Comparison of ENCODE assay signal across 9 mouse cellular contexts in the genomic region with DNA sequence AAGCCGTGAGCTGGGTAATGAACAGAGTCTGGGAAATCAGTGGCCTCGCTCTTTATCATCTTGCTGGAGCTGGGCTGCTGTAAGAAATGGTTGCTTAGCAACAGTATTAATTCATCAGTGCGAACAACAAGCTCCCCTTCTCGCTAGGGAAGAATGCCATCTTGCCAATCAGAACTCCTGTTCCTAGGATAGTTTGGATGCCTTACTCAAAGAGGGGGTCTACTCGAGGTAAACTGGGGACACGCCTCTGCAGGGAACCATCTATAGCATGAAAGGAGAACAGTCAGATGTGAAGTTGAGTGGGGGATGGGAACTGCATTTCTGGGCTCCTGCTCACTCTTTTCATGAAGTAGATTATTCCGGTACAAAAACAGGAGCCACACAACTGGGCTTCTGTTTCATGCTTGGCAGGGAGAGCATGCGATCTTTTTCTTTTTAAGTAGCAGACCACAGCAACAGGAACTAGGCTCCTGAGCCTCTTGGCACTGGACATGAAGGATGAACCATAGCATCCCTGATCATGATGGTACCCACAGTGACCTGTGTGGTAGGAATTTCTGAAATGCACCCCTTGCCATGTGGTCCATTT. TPM values are rescaled to one million over a fixed set of nuclear protein-coding genes. Genes with fewer than 3 reads are reported as not detected.
DNase-seq lines count a peak whose midpoint lies in the region; ATAC-seq lines count a peak whose summit lies in the region.
"Had no signal": no experiment of that assay in that cellular context is flagged by ENCODE, and none has a peak within 500 bp of the region (broad histone marks: within the 10 kb centered on the region; RNA-seq: fewer than 3 reads in every experiment).

No protein-coding gene starts in this region.

- H3K4me2 ChIP-seq in heart, embryonic 11.5 days = no peak overlapping the region
- H3K4me2 ChIP-seq in forebrain, embryonic 12.5 days = peak overlapping the region; percentile 42
- H3K4me2 ChIP-seq in neural tube, embryonic 15.5 days = peak overlapping the region; percentile 47

- no peak for DNase-seq in heart, embryonic 10.5 days (ENCODE audit: low spot score)
- peak; percentile 50 to 61 for DNase-seq in layer of hippocampus, postnatal 36 days
- no peak for DNase-seq in lung, postnatal 25 days (ENCODE audit: low spot score)
- DNase-seq in testis, postnatal 10 days (ENCODE audit: low spot score) = no peak

- no peak overlapping the region for H3K9ac ChIP-seq in heart, embryonic 11.5 days (ENCODE audit: low read depth, low read length)
- H3K9ac ChIP-seq in forebrain, embryonic 12.5 days = no peak overlapping the region
- peak overlapping the region; percentile 15; the same call in 1 of the 2 replicates for H3K9ac ChIP-seq in neural tube, embryonic 15.5 days (replicated peaks)

- H3K9me3 ChIP-seq in heart, embryonic 10.5 days = no peaks in the 10 kb centered on the region; the same call in 1 of the 2 replicates
- H3K9me3 ChIP-seq in heart, embryonic 11.5 days (replicated peaks; ENCODE audit: control insufficient read depth, low read length) = no peaks in the 10 kb centered on the region
- H3K9me3 ChIP-seq in forebrain, embryonic 12.5 days = no peaks in the 10 kb centered on the region
- no peaks in the 10 kb centered on the region for H3K9me3 ChIP-seq in neural tube, embryonic 15.5 days (replicated peaks)

- no peaks in the 10 kb centered on the region for H3K27me3 ChIP-seq in heart, embryonic 10.5 days (ENCODE audit: insufficient read depth, poor library complexity, severe bottlenecking)
- no peaks in the 10 kb centered on the region for H3K27me3 ChIP-seq in heart, embryonic 11.5 days (ENCODE audit: control insufficient read depth, insufficient read depth, low read length)
- no peaks in the 10 kb centered on the region for H3K27me3 ChIP-seq in forebrain, embryonic 12.5 days
- H3K27me3 ChIP-seq in neural tube, embryonic 15.5 days (replicated peaks) = no peaks in the 10 kb centered on the region

- H3K27ac ChIP-seq in heart, embryonic 10.5 days = 0 out of 2 replicates have a peak overlapping the region, but pooled peaks have one; percentile 29
- H3K27ac ChIP-seq in heart, embryonic 11.5 days (ENCODE audit: low read depth, low read length) = no peak overlapping the region
- H3K27ac ChIP-seq in forebrain, embryonic 12.5 days = peak overlapping the region; percentile 98
- H3K27ac ChIP-seq in neural tube, embryonic 15.5 days (replicated peaks) = peak overlapping the region; percentile 84

- no peak for ATAC-seq in heart, embryonic 11.5 days (replicated peaks; ENCODE audit: insufficient number of reproducible peaks, low FRiP score, low TSS enrichment)
- peak; percentile 96 for ATAC-seq in forebrain, embryonic 12.5 days (ENCODE audit: low FRiP score)
- ATAC-seq in neural tube, embryonic 15.5 days (ENCODE audit: low FRiP score) = peak; percentile 88
- ATAC-seq in activated CD4-positive, CD25-positive, alpha-beta regulatory T cell, adult 4 months = no peak

- no peak overlapping the region for H3K4me3 ChIP-seq in heart, embryonic 10.5 days
- no peak overlapping the region for H3K4me3 ChIP-seq in heart, embryonic 11.5 days (ENCODE audit: low read depth, low read length)
- no peak overlapping the region for H3K4me3 ChIP-seq in forebrain, embryonic 12.5 days (replicated peaks)
- 0 out of 2 replicates have a peak overlapping the region, but pooled peaks have one; percentile 12 for H3K4me3 ChIP-seq in neural tube, embryonic 15.5 days (replicated peaks)

- WGBS in heart, embryonic 10.5 days = 44% methylated on average over 8 of the region's 8 CpGs
- WGBS in heart, embryonic 11.5 days (ENCODE audit: insufficient replicate concordance) = 38% methylated on average over 8 of the region's 8 CpGs
- 6% methylated on average over 8 of the region's 8 CpGs for WGBS in forebrain, embryonic 12.5 days
- 10% methylated on average over 8 of the region's 8 CpGs for WGBS in neural tube, embryonic 15.5 days

- peaks cover 11% of the 10 kb centered on the region for H3K4me1 ChIP-seq in heart, embryonic 10.5 days
- H3K4me1 ChIP-seq in heart, embryonic 11.5 days (ENCODE audit: control insufficient read depth, insufficient read depth, low read length) = peaks cover 7% of the 10 kb centered on the region; the same call in 1 of the 2 replicates
- peaks cover 34% of the 10 kb centered on the region for H3K4me1 ChIP-seq in forebrain, embryonic 12.5 days
- H3K4me1 ChIP-seq in neural tube, embryonic 15.5 days = peaks cover 27% of the 10 kb centered on the region

- no peaks in the 10 kb centered on the region for H3K36me3 ChIP-seq in heart, embryonic 10.5 days
- H3K36me3 ChIP-seq in heart, embryonic 11.5 days (ENCODE audit: control insufficient read depth, insufficient read depth, low read length) = no peaks in the 10 kb centered on the region
- H3K36me3 ChIP-seq in forebrain, embryonic 12.5 days (replicated peaks) = no peaks in the 10 kb centered on the region
- no peaks in the 10 kb centered on the region for H3K36me3 ChIP-seq in neural tube, embryonic 15.5 days

RNA-seq across cellular contexts. Expression of a gene that starts 22.9 kb away (rescaled TPM):
- polyA plus RNA-seq in heart, embryonic 10.5 days (2016; fragmentation: Nextera tagmentation; extraction: Ambion mirVana) = 9.2 TPM in 2 replicates
- polyA plus RNA-seq in heart, embryonic 11.5 days (2014; fragmentation: Nextera tagmentation; extraction: Ambion mirVana) = 7.8 and 9.7 TPM in 2 replicates
- 6.7 and 7.3 TPM in 2 replicates for polyA plus RNA-seq in forebrain, embryonic 12.5 days (2016; fragmentation: Nextera tagmentation; extraction: Ambion mirVana)
- total RNA-seq in layer of hippocampus, postnatal 36 days (2021) = 10 to 100 TPM; 56.4 to 60.6 TPM
- polyA plus RNA-seq in neural tube, embryonic 15.5 days (2015; fragmentation: Nextera tagmentation; extraction: Ambion mirVana) = 7.7 and 9.3 TPM in 2 replicates
- not detected for polyA plus RNA-seq in activated CD4-positive, CD25-positive, alpha-beta regulatory T cell, adult 4 months (2017; shearing (Covaris generic))

RNA-seq across cellular contexts. Expression of a gene that starts 29.9 kb away (rescaled TPM):
- not detected in 2 replicates for polyA plus RNA-seq in heart, embryonic 10.5 days (2016; fragmentation: Nextera tagmentation; extraction: Ambion mirVana)
- not detected in 2 replicates for polyA plus RNA-seq in heart, embryonic 11.5 days (2014; fragmentation: Nextera tagmentation; extraction: Ambion mirVana)
- not detected in 2 replicates for polyA plus RNA-seq in forebrain, embryonic 12.5 days (2016; fragmentation: Nextera tagmentation; extraction: Ambion mirVana)
- not detected for total RNA-seq in layer of hippocampus, postnatal 36 days (2021)
- polyA plus RNA-seq in neural tube, embryonic 15.5 days (2015; fragmentation: Nextera tagmentation; extraction: Ambion mirVana) = not detected in 2 replicates
- not detected for polyA plus RNA-seq in activated CD4-positive, CD25-positive, alpha-beta regulatory T cell, adult 4 months (2017; shearing (Covaris generic))
- total RNA-seq: liver, adult 2 months had no signal
- polyA plus RNA-seq: liver, adult 2 months had no signal

Comparison
In these comparisons a context has a peak if more than half of its experiments do, and no peak if none do; other contexts are left out.
1. DNase-seq: peak in layer of hippocampus, postnatal 36 days (2 of 2); none in heart, embryonic 10.5 days (single experiment), lung, postnatal 25 days (single experiment) and testis, postnatal 10 days (single experiment).
2. ATAC-seq: peak in forebrain, embryonic 12.5 days (single experiment) and neural tube, embryonic 15.5 days (single experiment); none in heart, embryonic 11.5 days (single experiment) and activated CD4-positive, CD25-positive, alpha-beta regulatory T cell, adult 4 months (single experiment).